ENCODE assay signal across 1 mouse cellular context in genomic region chr15:83478096-83478495, GRCm38 (mm10).
TF ChIP-seq lines count a peak whose summit lies in the region.

No protein-coding gene starts in this region.

TF ChIP-seq in myocyte, 11 proteins besides CTCF, POLR2A, EP300 and RAD21 (continued from another document):
- no peak for TF ChIP-seq REST (IDR thresholded peaks at IDR 0.05; ENCODE audit: insufficient read depth, insufficient read length)
